Mouse (Mus musculus) heart, postnatal 0 days (tissue): ENCODE measurements around the gene Rmi2. TPM values are rescaled to one million over a fixed set of nuclear protein-coding genes. Genes with fewer than 3 reads are reported as not detected.

Experiments used
- ATAC-seq: fragments of 200-750 bp; cut with Nextera tagmentation; 2 replicates; pipeline ENCODE4 v1.8.0; 2017; ENCODE audit warnings: low read depth, moderate number of reproducible peaks, moderate library complexity; ENCODE audit not compliant: insufficient read depth
- DNase-seq: peaks from one replicate; pipeline ENCODE4 v3.0.0-alpha.2; 2016; ENCODE audit warnings: low spot score
- H3K27ac ChIP-seq: fragments of 300-500 bp; sonication (generic); 2 replicates; pipeline ENCODE4 v1.5.1; 2014; ENCODE audit warnings: low read depth, mild to moderate bottlenecking
- H3K27me3 ChIP-seq: fragments of 300-500 bp; sonication (generic); 2 replicates; pipeline ENCODE4 v1.6.1; 2014; ENCODE audit warnings: low read length, mixed read lengths; ENCODE audit not compliant: control insufficient read depth, insufficient read depth
- H3K36me3 ChIP-seq: fragments of 300-500 bp; sonication (generic); replicated peaks from 2 replicates; pipeline ENCODE4 v1.6.1; 2014; ENCODE audit warnings: low read length, mixed read lengths; ENCODE audit not compliant: control insufficient read depth, insufficient read depth
- H3K4me1 ChIP-seq: fragments of 300-500 bp; sonication (generic); 2 replicates; pipeline ENCODE4 v1.6.1; 2014; ENCODE audit warnings: antibody characterized with exemption; ENCODE audit not compliant: control insufficient read depth, insufficient read depth
- H3K4me2 ChIP-seq: fragments of 300-500 bp; sonication (generic); 2 replicates; pipeline ENCODE4 v1.6.1; 2014; ENCODE audit warnings: low read depth, mild to moderate bottlenecking, low read length, moderate library complexity
- H3K4me3 ChIP-seq: fragments of 300-500 bp; sonication (generic); 2 replicates; pipeline ENCODE4 v1.5.1; 2014; ENCODE audit warnings: low read depth, low read length
- H3K9ac ChIP-seq: fragments of 300-500 bp; sonication (generic); replicated peaks from 2 replicates; pipeline ENCODE4 v1.6.1; 2014; ENCODE audit warnings: low read depth, low read length, mixed read lengths
- H3K9me3 ChIP-seq: fragments of 300-500 bp; sonication (generic); replicated peaks from 2 replicates; pipeline ENCODE4 v1.6.1; 2016; ENCODE audit warnings: low read length; ENCODE audit not compliant: control insufficient read depth
- CTCF ChIP-seq: IDR thresholded peaks from 2 replicates; pipeline ENCODE4 v1.5.1; 2016; ENCODE audit warnings: antibody characterized with exemption, control low read depth, low read depth
- EP300 ChIP-seq: IDR thresholded peaks from 2 replicates; pipeline ENCODE4 v1.6.1; 2016; ENCODE audit warnings: antibody characterized with exemption, low read depth
- WGBS: fragments of 180-500 bp; shearing (Covaris S2); extraction: QIAGEN DNeasy Blood & Tissue Kit; methylation state at CpG from one replicate; pipeline ENCODE4 v1.1.7; 2014; 5-methylcytosine and 5-hydroxymethylcytosine counted together
- polyA plus RNA-seq: library from polyadenylated mRNA; unstranded; fragments of >200 nt; fragmentation: Nextera tagmentation; extraction: Ambion mirVana; gene quantifications from 2 replicates; pipeline ENCODE4 v1.2.1, GENCODE M21; 2015
- total RNA-seq: library from RNA; depleted of rRNA; stranded (reverse); fragments of >200 nt; gene quantifications from 2 replicates; pipeline ENCODE4 v1.2.3, GENCODE M21; 2014; ENCODE audit warnings: low replicate concordance

The Rmi2 gene
- total and polyA plus RNA-seq, 2 experiments from 2014 or later, result 0.83 to 1.6 TPM

DNA sequence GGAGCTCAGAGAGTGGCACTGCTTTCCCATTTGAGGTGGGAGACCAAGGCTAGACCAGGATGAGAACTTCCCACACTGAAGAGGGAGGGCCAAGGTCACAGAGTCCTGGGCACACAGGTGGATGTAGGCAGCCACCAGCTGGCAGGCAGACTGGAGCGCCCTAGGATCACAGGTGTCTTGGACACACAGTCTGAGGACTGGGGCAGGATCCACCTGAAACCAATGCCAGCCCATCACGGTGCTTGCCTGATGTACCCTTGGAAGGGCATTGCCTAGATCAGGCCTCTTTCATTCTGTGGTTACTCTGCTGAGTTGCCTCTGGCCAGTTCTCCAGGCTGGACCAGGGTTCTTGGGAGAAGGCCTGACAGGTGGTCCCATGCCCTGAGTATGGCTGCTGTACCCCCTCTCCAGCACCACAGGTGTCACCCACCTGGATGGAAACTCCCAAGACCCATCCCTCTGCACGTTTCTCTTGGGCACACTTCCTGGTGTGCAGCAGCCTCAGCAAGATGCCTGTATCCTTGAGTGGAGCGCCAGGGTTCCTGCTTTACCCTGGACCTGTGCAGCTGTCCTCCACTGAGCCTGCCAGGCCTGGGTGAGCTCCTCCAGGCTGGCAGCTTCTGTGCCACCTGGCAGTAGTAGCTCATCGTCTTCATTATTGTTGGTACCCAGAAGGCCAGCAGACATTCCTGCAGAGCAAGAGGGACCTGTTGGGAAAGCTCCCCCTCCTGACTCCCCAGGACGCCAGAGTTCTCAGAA, 30.2 kb downstream of the Rmi2 start:
- no peaks in the 10 kb centered on the region for H3K4me1 ChIP-seq
- no peaks in the 10 kb centered on the region for H3K36me3 ChIP-seq
- H3K9me3 ChIP-seq, result no peaks in the 10 kb centered on the region
- no peak overlapping the region for H3K27ac ChIP-seq
- no peaks in the 10 kb centered on the region for H3K27me3 ChIP-seq
- H3K4me3 ChIP-seq, result no peak overlapping the region
- ATAC-seq (no peak), DNase-seq (no peak)
- TF ChIP-seq CTCF (no peak), EP300 (no peak)
- WGBS, result 83% methylated on average over 6 of the region's 6 CpGs
- no peak overlapping the region for H3K4me2 ChIP-seq
- H3K9ac ChIP-seq, result no peak overlapping the region

DNA sequence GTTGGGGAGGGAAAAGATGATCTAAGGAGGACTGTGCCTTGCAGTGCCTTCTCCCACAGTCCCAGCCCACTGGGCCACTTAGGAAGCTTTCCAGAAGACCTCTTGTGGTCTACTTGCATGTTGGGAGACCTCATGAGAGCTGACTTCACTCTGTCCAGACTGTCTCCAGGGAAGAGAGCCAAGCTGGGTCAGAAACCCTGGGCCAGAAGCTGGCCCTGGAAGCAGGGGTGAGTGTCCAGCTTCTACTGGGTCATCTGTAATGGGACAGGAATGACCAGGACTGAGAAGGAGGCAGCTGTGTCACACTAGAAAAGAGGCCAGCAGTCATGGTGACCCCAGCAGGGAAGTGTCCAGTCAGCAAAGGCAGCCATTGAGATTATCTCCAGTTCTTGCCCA, 30.7 kb downstream of the Rmi2 start:
- Histone ChIP-seq H3K27ac (no peak overlapping the region), H3K9me3 (no peaks in the 10 kb centered on the region), H3K9ac (no peak overlapping the region), H3K4me3 (no peak overlapping the region), H3K4me2 (no peak overlapping the region), H3K27me3 (no peaks in the 10 kb centered on the region), H3K36me3 (no peaks in the 10 kb centered on the region), H3K4me1 (no peaks in the 10 kb centered on the region)
- ATAC-seq (no peak), DNase-seq (no peak)
- TF ChIP-seq CTCF (no peak), EP300 (no peak)

DNA sequence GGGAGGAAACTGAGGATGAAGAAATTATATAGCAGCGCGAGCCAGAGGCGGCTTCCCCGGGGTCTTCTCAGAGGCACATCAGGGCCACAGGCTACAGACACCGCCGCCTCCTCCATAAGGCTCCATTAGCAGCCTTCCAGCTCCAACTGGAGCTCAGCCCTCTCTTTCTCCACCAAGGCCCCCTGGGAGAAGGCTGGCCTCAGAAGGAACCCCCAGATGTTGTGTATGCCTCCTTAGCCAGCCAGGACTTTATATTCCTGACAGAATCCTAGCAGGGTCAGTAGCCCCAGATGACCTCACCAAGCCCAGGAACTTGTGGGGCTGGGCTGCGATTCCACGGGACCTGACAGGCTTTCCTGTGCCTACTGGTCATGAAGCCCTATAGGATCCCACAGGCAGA, 32.0 kb downstream of the Rmi2 start:
- no peak overlapping the region for H3K4me2 ChIP-seq
- no peaks in the 10 kb centered on the region for H3K9me3 ChIP-seq
- no peak overlapping the region for H3K9ac ChIP-seq
- 81% methylated on average over 8 of the region's 8 CpGs for WGBS
- ATAC-seq, result no peak
- H3K27me3 ChIP-seq, result no peaks in the 10 kb centered on the region
- H3K27ac ChIP-seq, result no peak overlapping the region
- TF ChIP-seq CTCF (no peak), EP300 (no peak)
- DNase-seq, result no peak
- no peaks in the 10 kb centered on the region for H3K4me1 ChIP-seq
- no peaks in the 10 kb centered on the region for H3K36me3 ChIP-seq
- H3K4me3 ChIP-seq, result no peak overlapping the region

DNA sequence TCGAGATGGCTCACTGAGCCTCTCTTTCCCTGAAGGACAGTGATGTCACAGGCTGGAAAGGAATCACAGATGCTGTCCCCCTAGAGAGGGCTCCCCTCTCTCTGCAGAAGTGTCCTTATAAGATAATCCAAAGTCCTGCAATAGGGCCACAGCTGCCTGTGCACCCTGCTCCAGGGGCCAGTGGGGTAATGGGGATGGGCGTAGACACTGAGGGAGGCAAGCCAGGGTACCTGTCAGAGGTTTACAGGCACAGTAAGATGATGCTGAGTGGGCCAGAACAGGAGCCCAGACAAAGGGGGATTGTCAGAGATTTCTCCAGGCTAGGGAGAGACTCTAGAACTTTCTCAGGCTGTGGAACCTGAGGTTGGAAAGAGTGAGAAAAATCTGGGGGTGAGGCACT, 32.6 kb downstream of the Rmi2 start:
- WGBS, result 92% methylated on average over 2 of the region's 2 CpGs
- ATAC-seq, result no peak
- Histone ChIP-seq H3K4me3 (no peak overlapping the region), H3K9me3 (no peaks in the 10 kb centered on the region), H3K4me2 (no peak overlapping the region), H3K27me3 (no peaks in the 10 kb centered on the region), H3K27ac (no peak overlapping the region), H3K4me1 (no peaks in the 10 kb centered on the region), H3K9ac (no peak overlapping the region), H3K36me3 (no peaks in the 10 kb centered on the region)
- DNase-seq, result no peak
- no peak for TF ChIP-seq CTCF
- no peak for TF ChIP-seq EP300

DNA sequence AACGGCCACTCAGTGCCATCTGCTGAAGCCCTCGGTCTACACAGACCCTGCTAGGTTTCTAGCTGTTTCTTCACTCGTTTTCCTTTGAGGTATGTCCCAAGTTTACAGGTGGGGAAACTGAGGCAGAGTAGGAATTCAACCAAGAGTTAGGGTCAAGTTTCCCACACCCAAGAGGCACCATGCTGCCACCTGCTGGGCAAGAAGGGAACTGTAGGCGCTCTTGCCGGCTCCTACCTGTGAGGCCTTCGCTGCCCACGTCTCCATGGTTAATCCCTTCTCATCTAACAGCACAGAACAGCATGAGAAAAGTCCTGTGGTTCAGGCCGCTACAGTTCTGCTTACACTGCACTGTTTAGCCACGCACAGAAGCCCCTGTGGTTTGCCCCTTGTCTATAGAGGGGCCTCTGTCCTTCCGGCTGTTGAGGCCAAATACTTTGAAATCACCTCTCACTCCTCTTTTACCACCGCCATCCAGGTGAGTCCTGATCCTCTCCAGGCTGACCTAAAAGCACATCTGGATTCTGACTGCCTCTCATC, 33.1 kb downstream of the Rmi2 start:
- Histone ChIP-seq H3K27ac (no peak overlapping the region), H3K27me3 (no peaks in the 10 kb centered on the region), H3K4me3 (no peak overlapping the region), H3K36me3 (no peaks in the 10 kb centered on the region), H3K4me1 (no peaks in the 10 kb centered on the region), H3K9ac (no peak overlapping the region), H3K4me2 (no peak overlapping the region), H3K9me3 (no peaks in the 10 kb centered on the region)
- 37% methylated on average over 11 of the region's 11 CpGs for WGBS
- TF ChIP-seq CTCF, result peak; percentile 92
- TF ChIP-seq EP300, result no peak
- DNase-seq (no peak), ATAC-seq (no peak)
